Mouse (Mus musculus) erythroid progenitor cell, adult 5-6 weeks (primary cell): Measurements from ENCODE around the gene Hist3h2a. TPM values are rescaled to one million over a fixed set of nuclear protein-coding genes. Genes with fewer than 3 reads are reported as not detected.

Source experiments
- ATAC-seq: replicated peaks from 2 replicates; pipeline ENCODE4 v1.8.0; 2016; ENCODE audit warnings: moderate number of reproducible peaks, mild to moderate bottlenecking, moderate TSS enrichment, inconsistent platforms; ENCODE audit not compliant: poor library complexity, low FRiP score, severe bottlenecking
- total RNA-seq, 2 experiments: library from RNA; stranded (forward) in 1 of 2; stranded (reverse) in 1 of 2; fragments of 150-400 nt in 1 of 2; fragments of 186-747, 209-891 nt in 1 of 2; gene quantifications; 2 replicates each; pipeline versions ENCODE4 v1.2.3 to v1.2.4; 2015 to 2017; ENCODE audit warnings: low replicate concordance in 2 of 2

Hist3h2a gene
- total RNA-seq, 2 experiments from 2014 or later, result 192 to 1,489 TPM

- ATAC-seq, result no peak
Measured at GRCm38 (mm10) chr11:58984657-58985056, 30.2 kb downstream of the Hist3h2a start.

DNA sequence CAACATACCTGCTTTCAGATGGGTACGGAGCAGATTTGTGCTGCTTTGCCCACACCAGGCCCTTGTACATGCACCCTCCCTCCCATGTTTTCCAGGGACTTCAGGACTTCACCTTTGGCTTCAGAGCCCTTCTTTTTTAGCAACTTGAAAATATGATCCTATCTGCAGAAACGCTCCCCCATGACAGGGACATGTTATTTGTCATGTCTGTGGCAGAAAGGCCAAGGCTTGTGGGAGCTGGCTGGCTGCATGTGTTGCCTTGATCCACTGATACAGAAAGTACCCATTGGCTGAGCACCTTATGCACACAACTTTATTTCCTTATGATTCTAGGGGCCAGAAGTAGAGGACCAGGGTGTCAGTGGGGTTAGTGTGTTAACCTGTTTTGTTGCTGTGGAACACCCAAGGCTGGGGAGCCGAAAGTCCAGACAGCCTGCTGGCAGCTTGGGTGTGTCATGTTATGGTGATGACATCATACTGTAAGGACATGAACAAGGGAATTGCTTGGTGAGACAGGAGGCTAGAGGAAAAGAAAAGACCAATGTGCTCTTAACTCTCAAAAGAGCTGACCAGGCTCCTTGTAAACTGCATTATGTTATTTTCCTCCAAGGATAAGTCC lies 30.9 kb downstream of the Hist3h2a start:
- no peak for ATAC-seq

DNA sequence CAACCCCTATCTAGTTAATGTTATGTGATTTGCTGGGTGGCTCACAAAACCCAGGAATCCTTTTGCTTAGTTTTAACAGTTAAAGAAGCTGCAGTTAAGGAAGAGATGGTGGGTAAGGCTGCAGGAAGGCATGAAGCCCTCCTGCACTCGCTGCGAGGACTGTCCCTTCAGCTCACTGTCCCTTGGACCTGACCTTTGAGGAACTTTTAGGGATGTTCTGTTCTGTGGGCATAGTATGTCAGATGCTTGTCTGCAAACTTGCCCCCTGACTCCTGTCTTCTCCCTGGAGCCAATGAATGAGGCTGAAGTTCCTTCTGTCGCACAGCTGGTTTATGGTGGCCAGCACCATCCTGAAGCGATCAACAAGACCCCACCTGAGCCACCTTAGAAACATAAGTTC lies 34.7 kb downstream of the Hist3h2a start:
- ATAC-seq, result no peak

- ATAC-seq, result no peak
Measured at GRCm38 (mm10) chr11:58990141-58990540, 35.7 kb downstream of the Hist3h2a start.

DNA sequence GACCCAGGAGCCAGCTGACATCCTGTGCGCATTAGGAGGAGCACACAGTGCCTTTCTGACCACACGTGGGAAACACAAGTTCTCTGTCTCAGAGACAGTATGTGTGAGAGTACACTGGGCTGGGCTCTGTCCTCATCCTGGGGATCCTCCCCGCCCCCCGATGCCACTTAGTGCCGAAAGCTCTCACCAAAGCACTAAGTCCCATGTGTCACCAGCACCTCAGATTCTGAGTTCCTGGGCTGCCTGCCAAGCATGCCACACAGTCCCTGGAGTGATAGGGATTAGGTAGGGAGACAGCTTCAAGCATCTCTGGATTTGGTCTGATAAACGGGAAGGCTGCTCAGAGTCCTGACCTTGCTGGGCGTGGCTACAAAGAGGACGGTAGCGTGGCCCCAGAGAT lies 36.3 kb downstream of the Hist3h2a start:
- no peak for ATAC-seq

DNA sequence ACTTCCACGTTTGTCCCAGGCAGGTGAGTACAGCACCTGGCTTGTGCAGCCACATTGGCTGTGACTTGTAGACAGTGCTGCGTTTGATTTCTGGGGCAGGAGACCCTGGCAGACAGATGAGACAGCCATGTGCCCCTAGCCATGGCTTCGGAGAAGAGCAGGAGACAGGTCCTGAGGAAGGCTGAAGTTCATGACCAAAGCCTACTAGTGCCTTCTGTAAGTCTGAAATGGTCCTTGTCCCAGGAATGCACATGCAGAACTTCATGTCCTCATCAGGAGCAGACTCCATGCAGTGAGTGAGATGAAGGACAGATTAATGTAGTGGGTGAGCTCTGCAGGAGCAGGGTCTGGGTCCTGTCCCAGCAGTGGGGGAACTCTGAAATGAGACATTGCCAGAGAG lies 37.4 kb downstream of the Hist3h2a start:
- ATAC-seq, result no peak

GRCm38 (mm10) chr11:58993091-58993670 lies 38.7 kb downstream of the Hist3h2a start:
- no peak for ATAC-seq

- peak; percentile 56 for ATAC-seq
Measured at GRCm38 (mm10) chr11:58994337-58994826, 39.9 kb downstream of the Hist3h2a start.

- no peak for ATAC-seq
Measured at GRCm38 (mm10) chr11:58995061-58995806, 40.7 kb downstream of the Hist3h2a start.

DNA sequence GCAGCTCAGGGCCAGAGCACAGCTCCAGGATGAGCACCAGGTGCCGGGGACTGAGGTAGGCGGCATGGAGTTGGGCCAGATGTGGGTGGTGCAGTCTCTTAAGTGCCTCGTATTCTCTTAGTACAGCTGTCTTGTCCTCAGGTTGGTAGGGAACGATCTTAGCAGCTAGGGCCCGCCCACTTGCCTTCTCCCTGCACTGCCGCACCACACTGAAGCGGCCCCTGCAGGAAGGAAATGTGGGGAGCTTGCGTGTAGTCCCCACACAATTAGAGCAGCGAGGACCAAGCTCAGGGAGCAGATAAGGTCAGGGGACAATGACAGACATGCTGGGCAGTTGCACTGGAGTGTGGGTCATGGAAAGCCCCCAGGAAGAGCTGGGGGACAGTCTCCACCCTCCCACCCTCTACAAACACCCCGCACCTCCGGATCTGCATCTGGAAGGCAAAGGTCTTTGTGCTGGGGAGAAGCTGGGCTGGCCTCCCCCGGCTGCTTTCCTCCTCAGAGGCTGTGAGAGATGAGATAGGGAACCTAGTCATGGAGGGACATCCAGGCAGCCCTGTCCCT lies 41.4 kb downstream of the Hist3h2a start:
- no peak for ATAC-seq

- no peak for ATAC-seq
Measured at GRCm38 (mm10) chr11:58997541-58997940, 43.1 kb downstream of the Hist3h2a start.

DNA sequence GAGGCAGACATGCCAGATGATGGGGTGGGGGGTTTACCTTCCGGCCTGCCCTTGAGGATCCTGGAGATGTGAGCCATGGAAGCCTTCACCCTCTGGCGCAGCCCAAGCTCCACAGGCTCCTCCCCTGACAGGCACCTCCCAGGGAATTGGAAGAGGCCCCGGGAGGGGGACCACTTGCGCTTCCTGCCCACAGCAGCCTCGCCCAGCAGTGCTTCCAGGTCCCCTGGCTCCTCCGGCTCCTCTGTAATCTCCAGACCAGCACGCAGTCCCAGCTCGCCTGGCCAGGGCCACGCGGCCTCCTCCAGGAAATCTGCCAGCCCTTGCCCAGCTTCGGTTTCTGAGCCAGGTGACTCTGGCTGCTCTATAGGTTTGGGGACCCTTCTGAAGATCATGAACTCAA lies 44.7 kb downstream of the Hist3h2a start:
- ATAC-seq, result no peak

DNA sequence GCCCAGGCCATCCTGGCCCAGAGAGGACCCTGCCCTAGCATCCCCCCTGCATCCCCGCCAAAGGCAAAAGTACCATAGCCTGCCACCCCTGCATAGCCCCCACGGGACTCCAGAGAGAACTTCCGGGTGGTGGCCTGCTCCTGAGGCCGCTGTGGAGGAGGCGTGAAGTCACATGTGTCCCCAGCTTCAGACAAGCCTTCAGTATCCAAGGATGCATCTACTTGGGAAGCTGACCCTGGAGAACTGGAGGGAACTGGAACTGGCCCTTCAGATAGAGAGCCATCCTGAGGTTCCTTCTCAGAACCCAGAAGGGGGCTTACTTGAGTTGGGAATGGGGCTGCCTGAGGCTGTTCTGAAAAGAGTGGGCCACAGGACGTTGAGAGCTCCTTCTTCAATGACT lies 45.3 kb downstream of the Hist3h2a start:
- ATAC-seq, result no peak

- no peak for ATAC-seq
Measured at GRCm38 (mm10) chr11:59000635-59001034, 46.1 kb downstream of the Hist3h2a start.

DNA sequence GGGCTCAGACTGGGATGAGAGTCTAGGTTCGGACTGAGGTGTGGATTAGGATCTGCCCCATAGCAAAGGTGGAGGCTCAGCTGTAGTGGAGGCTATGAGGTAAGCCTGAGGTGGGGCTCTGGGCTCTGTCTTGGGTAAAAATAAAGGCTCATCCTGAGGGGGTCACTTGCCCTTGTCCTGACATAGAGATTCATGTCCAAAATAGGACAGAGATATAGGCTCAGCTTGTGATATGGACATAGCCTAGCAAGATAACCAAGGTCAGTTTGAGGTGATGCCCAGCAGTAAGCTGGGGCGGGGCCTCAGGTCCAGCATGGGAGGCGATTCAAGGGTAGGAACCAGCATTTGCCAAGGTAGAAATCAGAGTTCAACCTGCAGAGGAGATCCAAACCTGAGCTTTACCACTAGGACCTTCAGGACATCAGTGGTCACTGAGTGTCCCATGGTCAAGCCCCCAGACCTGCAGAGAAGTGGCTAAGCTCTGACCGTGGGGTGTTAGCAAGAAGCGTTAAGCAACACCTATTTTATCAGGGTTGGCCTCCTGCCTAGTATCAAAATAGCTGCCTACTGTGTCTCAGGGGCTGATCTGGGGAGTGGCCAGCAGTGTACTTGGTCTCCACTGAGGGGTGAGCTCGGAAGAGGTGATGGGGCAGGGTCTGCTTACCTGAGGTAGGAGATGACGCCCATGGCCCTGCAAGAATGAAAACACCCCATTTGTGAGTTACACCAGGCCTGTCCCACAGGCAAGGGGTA lies 48.0 kb downstream of the Hist3h2a start:
- ATAC-seq, result no peak

Other genes starting within 250 kb of the Hist3h2a start
- not detected in 2 replicates for gene Olfr318, start 230.7 kb upstream of the Hist3h2a start, total RNA-seq (2015; ENCODE audit: low replicate concordance)
- not detected in 2 replicates for gene Olfr318, start 230.7 kb upstream of the Hist3h2a start, total RNA-seq (2017; ENCODE audit: low replicate concordance)
- gene Olfr317, start 215.5 kb upstream of the Hist3h2a start, total RNA-seq (2015; ENCODE audit: low replicate concordance), result not detected in 2 replicates
- gene Olfr317, start 215.5 kb upstream of the Hist3h2a start, total RNA-seq (2017; ENCODE audit: low replicate concordance), result not detected in 2 replicates
- not detected in 2 replicates for gene Olfr316, start 202.0 kb upstream of the Hist3h2a start, total RNA-seq (2015; ENCODE audit: low replicate concordance)
- not detected in 2 replicates for gene Olfr316, start 202.0 kb upstream of the Hist3h2a start, total RNA-seq (2017; ENCODE audit: low replicate concordance)
- gene Olfr315, start 181.5 kb upstream of the Hist3h2a start, total RNA-seq (2015; ENCODE audit: low replicate concordance), result not detected in 2 replicates
- gene Olfr315, start 181.5 kb upstream of the Hist3h2a start, total RNA-seq (2017; ENCODE audit: low replicate concordance), result not detected in 2 replicates
- not detected in 2 replicates for gene Olfr314, start 171.7 kb upstream of the Hist3h2a start, total RNA-seq (2015; ENCODE audit: low replicate concordance)
- gene Olfr314, start 171.7 kb upstream of the Hist3h2a start, total RNA-seq (2017; ENCODE audit: low replicate concordance), result not detected in 2 replicates
- gene Fam183b, start 152.7 kb upstream of the Hist3h2a start, total RNA-seq (2015; ENCODE audit: low replicate concordance), result not detected in 2 replicates
- gene Fam183b, start 152.7 kb upstream of the Hist3h2a start, total RNA-seq (2017; ENCODE audit: low replicate concordance), result not detected in 2 replicates
- gene Olfr313, start 139.7 kb upstream of the Hist3h2a start, total RNA-seq (2015; ENCODE audit: low replicate concordance), result not detected in 2 replicates
- not detected in 2 replicates for gene Olfr313, start 139.7 kb upstream of the Hist3h2a start, total RNA-seq (2017; ENCODE audit: low replicate concordance)
- gene Olfr312, start 125.4 kb upstream of the Hist3h2a start, total RNA-seq (2015; ENCODE audit: low replicate concordance), result not detected in 2 replicates
- gene Olfr312, start 125.4 kb upstream of the Hist3h2a start, total RNA-seq (2017; ENCODE audit: low replicate concordance), result not detected in 2 replicates
- not detected in 2 replicates for gene Olfr311, start 115.4 kb upstream of the Hist3h2a start, total RNA-seq (2015; ENCODE audit: low replicate concordance)
- gene Olfr311, start 115.4 kb upstream of the Hist3h2a start, total RNA-seq (2017; ENCODE audit: low replicate concordance), result not detected in 2 replicates
- 11.5 and 13.4 TPM in 2 replicates for gene Gm12258, start 107.5 kb upstream of the Hist3h2a start, total RNA-seq (2015; ENCODE audit: low replicate concordance)
- 11.0 and 32.9 TPM in 2 replicates for gene Gm12258, start 107.5 kb upstream of the Hist3h2a start, total RNA-seq (2017; ENCODE audit: low replicate concordance)
- gene 2810021J22Rik, start 87.5 kb upstream of the Hist3h2a start, total RNA-seq (2015; ENCODE audit: low replicate concordance), result 4.3 and 11.3 TPM in 2 replicates
- gene 2810021J22Rik, start 87.5 kb upstream of the Hist3h2a start, total RNA-seq (2017; ENCODE audit: low replicate concordance), result 2.7 and 3.9 TPM in 2 replicates
- gene Zfp39, start 50.5 kb upstream of the Hist3h2a start, total RNA-seq (2015; ENCODE audit: low replicate concordance), result 79.2 and 83.3 TPM in 2 replicates
- gene Zfp39, start 50.5 kb upstream of the Hist3h2a start, total RNA-seq (2017; ENCODE audit: low replicate concordance), result 44.4 and 49.4 TPM in 2 replicates
- 407 and 422 TPM in 2 replicates for gene Btnl10, start 36.8 kb upstream of the Hist3h2a start, total RNA-seq (2015; ENCODE audit: low replicate concordance)
- 484 and 553 TPM in 2 replicates for gene Btnl10, start 36.8 kb upstream of the Hist3h2a start, total RNA-seq (2017; ENCODE audit: low replicate concordance)
- 104 and 109 TPM in 2 replicates for gene Rnf187, start 15.8 kb upstream of the Hist3h2a start, total RNA-seq (2015; ENCODE audit: low replicate concordance)
- gene Rnf187, start 15.8 kb upstream of the Hist3h2a start, total RNA-seq (2017; ENCODE audit: low replicate concordance), result 104 and 117 TPM in 2 replicates
- gene Hist3h2ba, start 5.8 kb upstream of the Hist3h2a start, total RNA-seq (2015; ENCODE audit: low replicate concordance), result 265 and 290 TPM in 2 replicates
- gene Hist3h2ba, start 5.8 kb upstream of the Hist3h2a start, total RNA-seq (2017; ENCODE audit: low replicate concordance), result 136 and 409 TPM in 2 replicates
- 0.36 and 0.84 TPM in 2 replicates for gene Trim17, start within 50 bp of the Hist3h2a start, total RNA-seq (2015; ENCODE audit: low replicate concordance)
- gene Trim17, start within 50 bp of the Hist3h2a start, total RNA-seq (2017; ENCODE audit: low replicate concordance), result 1.2 TPM in 2 replicates
- 10.1 and 18.0 TPM in 2 replicates for gene Trim11, start 23.4 kb downstream of the Hist3h2a start, total RNA-seq (2015; ENCODE audit: low replicate concordance)
- 11.3 and 15.2 TPM in 2 replicates for gene Trim11, start 23.4 kb downstream of the Hist3h2a start, total RNA-seq (2017; ENCODE audit: low replicate concordance)
- gene Obscn, start 181.7 kb downstream of the Hist3h2a start, total RNA-seq (2015; ENCODE audit: low replicate concordance), result under 0.01 and 0.42 TPM in 2 replicates
- 0.90 and 2.3 TPM in 2 replicates for gene Obscn, start 181.7 kb downstream of the Hist3h2a start, total RNA-seq (2017; ENCODE audit: low replicate concordance)
- gene Iba57, start 209.1 kb downstream of the Hist3h2a start, total RNA-seq (2015; ENCODE audit: low replicate concordance), result 17.2 and 33.9 TPM in 2 replicates
- gene Iba57, start 209.1 kb downstream of the Hist3h2a start, total RNA-seq (2017; ENCODE audit: low replicate concordance), result 35.6 and 54.2 TPM in 2 replicates
- gene Gjc2, start 228.5 kb downstream of the Hist3h2a start, total RNA-seq (2015; ENCODE audit: low replicate concordance), result not detected in 2 replicates
- not detected in 2 replicates for gene Gjc2, start 228.5 kb downstream of the Hist3h2a start, total RNA-seq (2017; ENCODE audit: low replicate concordance)
- 20.5 and 24.3 TPM in 2 replicates for gene Guk1, start 237.5 kb downstream of the Hist3h2a start, total RNA-seq (2015; ENCODE audit: low replicate concordance)
- 14.2 and 30.1 TPM in 2 replicates for gene Guk1, start 237.5 kb downstream of the Hist3h2a start, total RNA-seq (2017; ENCODE audit: low replicate concordance)
- 3.4 and 8.6 TPM in 2 replicates for gene Mrpl55, start 247.8 kb downstream of the Hist3h2a start, total RNA-seq (2015; ENCODE audit: low replicate concordance)
- gene Mrpl55, start 247.8 kb downstream of the Hist3h2a start, total RNA-seq (2017; ENCODE audit: low replicate concordance), result 18.7 and 49.0 TPM in 2 replicates